Mouse (Mus musculus): ENCODE measurements around the gene C130073F10Rik.
"Not testable (repeated sequence)": the region's sequence is repeated elsewhere in the genome, so short reads cannot be mapped to it uniquely, and the experiment has no call there.

DNA sequence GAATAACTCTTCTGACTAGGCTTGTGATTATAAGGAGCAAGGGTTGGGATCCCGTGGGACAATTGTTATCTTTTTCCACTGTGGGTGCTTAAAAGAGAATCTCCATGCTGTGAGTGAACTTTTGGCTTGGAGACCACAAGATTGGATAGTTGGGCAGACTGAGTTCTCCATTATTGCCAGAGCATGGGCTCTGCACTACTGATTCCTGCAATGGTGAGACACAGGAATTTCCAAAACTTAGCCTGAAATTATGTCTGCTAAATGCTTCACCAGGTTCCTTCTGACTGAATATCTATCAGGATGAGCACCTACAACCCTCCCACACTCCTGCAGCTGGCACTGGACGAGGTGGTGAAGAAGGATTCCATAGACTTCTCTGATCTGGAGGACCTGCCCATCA, 46.5 kb upstream of the C130073F10Rik start, which contains the start of gene Gm12794:
- TF ChIP-seq CTCF (IDR thresholded peaks at IDR 0.05; ENCODE audit: control insufficient read depth, insufficient read depth, insufficient read length); USF1 (IDR thresholded peaks at IDR 0.05; ENCODE audit: low read depth): not testable (repeated sequence)
